Mouse (Mus musculus): Measurements from ENCODE around the gene Tmem176a.
"Not testable (repeated sequence)": the region's sequence is repeated elsewhere in the genome, so short reads cannot be mapped to it uniquely, and the experiment has no call there.

The Tmem176a gene

GRCm38 (mm10) chr6:48840371-48840969 lies at the start of gene Tmem176a:
Gene Tmem176a, plus strand, starts transcription at chr6:48840919.
- no peak for DNase-seq (ENCODE audit: low spot score in 2 of 2)

GRCm38 (mm10) chr6:48801897-48802296 lies 38.8 kb upstream of the Tmem176a start:
- DNase-seq (ENCODE audit: low spot score in 2 of 2) = no peak

- DNase-seq (ENCODE audit: low spot score in 2 of 2) = no peak
Measured at GRCm38 (mm10) chr6:48803406-48804051, 37.2 kb upstream of the Tmem176a start.

GRCm38 (mm10) chr6:48804346-48804745 lies 36.4 kb upstream of the Tmem176a start:
- no peak for DNase-seq (ENCODE audit: low spot score in 2 of 2)

- DNase-seq (ENCODE audit: low spot score in 2 of 2) = no peak
Measured at GRCm38 (mm10) chr6:48806746-48807145, 34.0 kb upstream of the Tmem176a start.

GRCm38 (mm10) chr6:48809494-48810219 lies 31.1 kb upstream of the Tmem176a start:
- DNase-seq (ENCODE audit: low spot score in 2 of 2) = no peak

- no peak for DNase-seq (ENCODE audit: low spot score in 2 of 2)
Measured at GRCm38 (mm10) chr6:48815013-48815412, 25.7 kb upstream of the Tmem176a start.

- peak; percentile 27 to 36 for DNase-seq (ENCODE audit: low spot score in 2 of 2)
Measured at GRCm38 (mm10) chr6:48817815-48818214, 22.9 kb upstream of the Tmem176a start.

- not testable (repeated sequence) for DNase-seq (ENCODE audit: low spot score in 2 of 2)
Measured at GRCm38 (mm10) chr6:48821991-48822785, 18.5 kb upstream of the Tmem176a start.

- no peak for DNase-seq (ENCODE audit: low spot score in 2 of 2)
Measured at GRCm38 (mm10) chr6:48825016-48825415, 15.7 kb upstream of the Tmem176a start.

- DNase-seq (ENCODE audit: low spot score in 2 of 2) = no peak
Measured at GRCm38 (mm10) chr6:48828976-48829375, 11.7 kb upstream of the Tmem176a start.

- no peak for DNase-seq (ENCODE audit: low spot score in 2 of 2)
Measured at GRCm38 (mm10) chr6:48829651-48830050, 11.1 kb upstream of the Tmem176a start.

- no peak for DNase-seq (ENCODE audit: low spot score in 2 of 2)
Measured at GRCm38 (mm10) chr6:48830241-48830640, 10.5 kb upstream of the Tmem176a start.

- no peak for DNase-seq (ENCODE audit: low spot score in 2 of 2)
Measured at GRCm38 (mm10) chr6:48831141-48831540, 9.6 kb upstream of the Tmem176a start.

GRCm38 (mm10) chr6:48832426-48832825 lies 8.3 kb upstream of the Tmem176a start:
- no peak for DNase-seq (ENCODE audit: low spot score in 2 of 2)

GRCm38 (mm10) chr6:48833515-48833914 lies 7.2 kb upstream of the Tmem176a start:
- no peak for DNase-seq (ENCODE audit: low spot score in 2 of 2)

GRCm38 (mm10) chr6:48835241-48835640 lies 5.5 kb upstream of the Tmem176a start:
- no peak for DNase-seq (ENCODE audit: low spot score in 2 of 2)

- DNase-seq (ENCODE audit: low spot score in 2 of 2) = no peak
Measured at GRCm38 (mm10) chr6:48836146-48836545, 4.6 kb upstream of the Tmem176a start.

GRCm38 (mm10) chr6:48837516-48837915 lies 3.2 kb upstream of the Tmem176a start:
- DNase-seq (ENCODE audit: low spot score in 2 of 2) = no peak

GRCm38 (mm10) chr6:48838321-48839080 lies 2.2 kb upstream of the Tmem176a start:
- DNase-seq (ENCODE audit: low spot score in 2 of 2) = no peak

GRCm38 (mm10) chr6:48840973-48841625 lies 380 bp downstream of the Tmem176a start, which contains the start of gene Tmem176b:
Gene Tmem176b, minus strand, starts transcription at chr6:48841496.
- peak; percentile 63 to 78 for DNase-seq (ENCODE audit: low spot score in 2 of 2)

Data from right cerebral cortex, postnatal 36 days (tissue).